Mouse (Mus musculus) forebrain, embryonic 12.5 days (tissue): ENCODE measurements at regions not wholly inside any gene's neighbourhood (a gene's known extent, or its start where the extent isn't known, plus 50 kb on each side); places are given as distances from the start of the nearest gene placed in this dataset.

Source experiments
- ATAC-seq: fragments of 200-750 bp; cut with Nextera tagmentation; 2 replicates; pipeline ENCODE4 v1.8.0; 2017; ENCODE audit warnings: moderate TSS enrichment; ENCODE audit not compliant: low FRiP score
- H3K27ac ChIP-seq: fragments of 300-500 bp; sonication (generic); 2 replicates; pipeline ENCODE4 v1.5.1; 2016; ENCODE audit warnings: mild to moderate bottlenecking
- H3K27me3 ChIP-seq: fragments of 300-500 bp; sonication (generic); 2 replicates; pipeline ENCODE4 v1.6.1; 2016; ENCODE audit warnings: mild to moderate bottlenecking
- H3K36me3 ChIP-seq: fragments of 300-500 bp; sonication (generic); replicated peaks from 2 replicates; pipeline ENCODE4 v1.6.1; 2016; ENCODE audit warnings: mild to moderate bottlenecking
- H3K4me1 ChIP-seq: fragments of 300-500 bp; sonication (generic); 2 replicates; pipeline ENCODE4 v1.6.1; 2016
- H3K4me2 ChIP-seq: fragments of 300-500 bp; sonication (generic); 2 replicates; pipeline ENCODE4 v1.6.1; 2016; ENCODE audit warnings: mild to moderate bottlenecking, moderate library complexity
- H3K4me3 ChIP-seq: fragments of 300-500 bp; sonication (generic); replicated peaks from 2 replicates; pipeline ENCODE4 v1.5.1; 2016; ENCODE audit warnings: mild to moderate bottlenecking
- H3K9ac ChIP-seq: fragments of 300-500 bp; sonication (generic); 2 replicates; pipeline ENCODE4 v1.6.1; 2016; ENCODE audit warnings: mild to moderate bottlenecking
- H3K9me3 ChIP-seq: fragments of 300-500 bp; sonication (generic); 2 replicates; pipeline ENCODE4 v1.6.1; 2016
- WGBS: fragments of 180-500 bp; shearing (Covaris S2); methylation state at CpG from one replicate; pipeline ENCODE4 v1.1.7; 2016; 5-methylcytosine and 5-hydroxymethylcytosine counted together

DNA sequence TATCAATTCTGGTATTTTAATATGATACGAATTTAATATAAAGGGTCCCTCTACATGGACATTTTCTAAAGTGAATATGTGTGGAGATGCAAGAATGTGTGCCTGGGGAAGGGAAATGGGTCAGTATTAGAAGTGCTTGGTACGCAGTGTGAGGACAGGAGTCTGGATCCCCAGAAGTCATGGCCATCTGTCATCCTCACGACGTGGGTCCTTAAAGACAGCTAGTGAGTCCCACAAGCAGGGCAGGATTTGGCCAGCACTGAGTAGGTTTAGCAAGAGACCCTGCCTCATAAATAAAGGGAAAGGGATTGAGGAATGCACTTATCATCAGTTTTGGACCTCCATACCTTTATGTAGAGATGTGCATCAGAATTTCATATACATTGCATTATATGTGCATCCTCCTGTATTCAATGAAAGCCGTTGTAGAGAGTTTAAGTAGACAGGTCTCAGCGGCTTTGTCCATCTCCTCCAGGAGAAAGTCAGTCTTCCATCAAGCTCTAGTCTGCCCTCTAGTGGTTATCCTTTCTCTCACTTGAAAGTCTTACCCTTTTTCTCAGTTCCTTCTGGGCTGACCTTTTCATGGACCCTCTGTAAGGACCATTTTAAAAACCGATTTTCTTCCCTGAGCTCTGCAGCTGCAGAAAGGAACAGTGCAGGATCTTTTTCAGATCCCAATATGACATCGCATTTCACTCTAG, 434.0 kb upstream of the Apob start:
- Histone ChIP-seq H3K9me3 (no peaks in the 10 kb centered on the region), H3K4me3 (no peak overlapping the region), H3K9ac (no peak overlapping the region), H3K36me3 (no peaks in the 10 kb centered on the region), H3K27ac (no peak overlapping the region), H3K4me2 (no peak overlapping the region), H3K4me1 (no peaks in the 10 kb centered on the region), H3K27me3 (no peaks in the 10 kb centered on the region)
- ATAC-seq, result no peak
- 50% methylated on average over 8 of the region's 8 CpGs for WGBS

DNA sequence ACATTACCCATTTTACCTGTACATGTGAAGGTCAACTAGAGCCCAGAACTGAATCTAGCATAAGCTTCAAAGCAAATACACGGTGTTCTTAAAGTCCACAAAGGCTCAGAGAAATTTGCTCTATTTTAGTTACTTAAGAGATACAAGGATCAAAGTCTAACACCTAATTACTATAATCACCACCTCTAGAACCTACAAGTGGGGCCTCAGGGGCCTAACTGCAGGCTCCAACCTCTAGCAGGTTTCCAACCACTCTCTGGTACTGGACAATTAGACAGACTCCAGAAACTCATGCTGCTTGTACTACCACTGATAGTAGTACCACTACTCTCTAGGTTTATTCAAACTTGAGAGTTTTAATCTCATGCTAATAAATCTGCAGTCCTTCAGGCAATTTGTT, 428.7 kb upstream of the Apob start:
- no peak overlapping the region for H3K4me2 ChIP-seq
- WGBS, result 87% methylated on average over 1 of the region's 1 CpGs

DNA sequence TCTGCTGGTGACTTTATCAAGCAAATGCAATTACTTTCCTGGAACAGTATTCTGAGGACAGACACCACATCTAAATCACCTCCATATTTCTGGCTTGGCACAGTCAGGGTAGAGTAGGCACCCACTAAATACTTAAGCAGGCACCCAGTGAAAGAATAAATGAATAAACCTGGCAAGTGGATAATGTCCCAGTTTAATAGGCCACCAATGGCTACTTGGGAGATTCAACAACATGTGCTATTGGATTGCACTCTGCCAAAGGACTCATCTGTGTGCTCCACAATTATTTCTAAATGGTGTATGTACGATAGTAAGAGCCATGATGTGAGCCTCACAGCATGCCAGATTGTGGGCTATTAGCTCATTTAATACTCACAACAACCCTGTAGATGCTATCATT, 417.2 kb upstream of the Apob start:
- Histone ChIP-seq H3K4me3 (no peak overlapping the region), H3K9me3 (no peaks in the 10 kb centered on the region), H3K36me3 (no peaks in the 10 kb centered on the region), H3K9ac (no peak overlapping the region), H3K4me1 (no peaks in the 10 kb centered on the region), H3K27me3 (no peaks in the 10 kb centered on the region), H3K4me2 (no peak overlapping the region), H3K27ac (no peak overlapping the region)
- WGBS, result 81% methylated on average over 1 of the region's 1 CpGs
- ATAC-seq, result no peak

More for the DNA sequence above, 428.7 kb upstream of the Apob start:
- H3K36me3 ChIP-seq, result no peaks in the 10 kb centered on the region
- H3K4me1 ChIP-seq, result no peaks in the 10 kb centered on the region
- no peaks in the 10 kb centered on the region for H3K27me3 ChIP-seq
- no peak for ATAC-seq
- H3K27ac ChIP-seq, result no peak overlapping the region
- no peak overlapping the region for H3K4me3 ChIP-seq
- no peaks in the 10 kb centered on the region for H3K9me3 ChIP-seq
- H3K9ac ChIP-seq, result no peak overlapping the region

DNA sequence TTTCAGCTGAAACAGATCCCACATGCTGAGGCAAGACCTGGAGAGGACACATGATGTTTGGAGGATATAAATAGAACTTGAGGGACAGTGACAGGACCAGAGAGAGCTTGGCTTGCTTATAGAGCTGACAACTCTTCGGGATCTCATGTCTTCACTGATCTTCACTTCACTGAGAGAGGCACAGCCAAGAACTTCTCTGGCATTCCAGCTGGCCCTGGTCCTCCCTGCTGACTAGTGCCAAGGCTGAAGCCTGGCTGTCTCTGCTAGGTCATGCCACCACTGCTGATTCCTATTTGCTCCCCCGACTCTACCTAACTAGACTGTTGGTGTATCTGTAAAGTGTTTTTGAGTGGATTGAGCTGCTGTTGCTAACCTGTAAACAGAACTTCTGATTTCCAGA, 401.4 kb upstream of the Apob start:
- H3K36me3 ChIP-seq, result no peaks in the 10 kb centered on the region
- ATAC-seq, result no peak
- 92% methylated on average over 2 of the region's 2 CpGs for WGBS
- H3K4me2 ChIP-seq, result no peak overlapping the region
- H3K9ac ChIP-seq, result no peak overlapping the region
- H3K4me3 ChIP-seq, result no peak overlapping the region
- no peaks in the 10 kb centered on the region for H3K9me3 ChIP-seq
- H3K4me1 ChIP-seq, result no peaks in the 10 kb centered on the region
- no peak overlapping the region for H3K27ac ChIP-seq
- no peaks in the 10 kb centered on the region for H3K27me3 ChIP-seq

DNA sequence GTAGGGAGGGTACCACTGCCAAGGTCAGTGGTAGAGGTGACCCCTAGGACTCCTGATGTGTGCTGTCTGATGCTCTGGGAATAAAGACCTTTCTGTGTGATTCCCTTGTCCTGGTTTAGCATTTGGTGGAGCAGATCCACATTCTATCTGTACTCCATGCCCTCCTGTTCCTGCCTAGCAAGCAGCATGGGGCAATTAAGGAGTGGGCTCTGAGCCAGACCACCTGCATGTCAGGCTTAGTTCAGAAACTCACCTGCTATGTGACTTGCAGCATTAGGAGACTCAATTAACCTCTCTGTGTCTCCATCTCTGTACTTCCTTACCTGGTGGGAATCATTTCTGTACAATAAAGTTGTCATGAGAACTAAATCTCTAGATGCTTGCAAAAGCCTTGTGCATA, 389.9 kb upstream of the Apob start:
- Histone ChIP-seq H3K4me2 (no peak overlapping the region), H3K4me3 (no peak overlapping the region)
- no peak for ATAC-seq

DNA sequence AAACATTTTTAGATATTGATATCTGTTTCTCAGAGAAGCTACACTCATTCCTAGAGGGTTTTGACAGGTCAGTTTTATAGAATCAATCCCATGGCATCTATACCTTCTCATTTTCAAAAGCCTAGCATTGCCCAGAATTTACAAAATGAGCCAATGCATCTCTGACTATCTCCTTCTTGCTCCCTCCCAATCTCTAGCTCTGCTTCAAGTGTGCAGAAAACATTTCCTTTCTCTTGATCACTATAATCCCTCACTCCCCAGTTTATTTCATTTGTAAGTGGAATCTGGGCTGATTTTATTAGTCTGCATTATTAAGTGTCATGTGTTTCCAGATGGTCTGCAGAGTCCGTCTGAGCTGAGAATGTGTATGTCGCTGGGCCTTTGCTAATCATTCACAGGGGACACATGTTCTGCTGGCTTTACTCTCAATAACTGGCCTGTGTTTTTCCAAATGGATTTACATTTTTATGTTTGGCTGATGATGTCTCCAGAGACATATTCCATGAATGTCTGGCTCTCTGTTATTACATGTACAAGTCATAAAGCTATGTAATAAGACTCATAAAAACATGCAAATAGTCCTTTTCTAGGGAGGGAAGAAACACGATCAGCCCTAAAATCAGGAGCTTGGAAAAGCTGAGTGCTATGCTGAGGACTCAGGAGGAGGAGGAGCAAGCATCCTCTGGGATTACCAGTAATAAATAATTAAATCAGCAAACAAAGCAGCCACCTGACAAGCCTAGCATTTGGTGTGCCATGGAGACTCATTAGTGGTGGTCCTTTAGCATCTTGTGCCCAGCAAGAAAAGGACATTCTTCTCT, 366.0 kb upstream of the Apob start:
- ATAC-seq, result no peak
- H3K27ac ChIP-seq, result no peak overlapping the region

More for the DNA sequence above, 389.9 kb upstream of the Apob start:
- H3K9me3 ChIP-seq, result no peaks in the 10 kb centered on the region
- no peaks in the 10 kb centered on the region for H3K4me1 ChIP-seq
- no peaks in the 10 kb centered on the region for H3K36me3 ChIP-seq
- no peaks in the 10 kb centered on the region for H3K27me3 ChIP-seq
- H3K9ac ChIP-seq, result no peak overlapping the region
- H3K27ac ChIP-seq, result no peak overlapping the region

DNA sequence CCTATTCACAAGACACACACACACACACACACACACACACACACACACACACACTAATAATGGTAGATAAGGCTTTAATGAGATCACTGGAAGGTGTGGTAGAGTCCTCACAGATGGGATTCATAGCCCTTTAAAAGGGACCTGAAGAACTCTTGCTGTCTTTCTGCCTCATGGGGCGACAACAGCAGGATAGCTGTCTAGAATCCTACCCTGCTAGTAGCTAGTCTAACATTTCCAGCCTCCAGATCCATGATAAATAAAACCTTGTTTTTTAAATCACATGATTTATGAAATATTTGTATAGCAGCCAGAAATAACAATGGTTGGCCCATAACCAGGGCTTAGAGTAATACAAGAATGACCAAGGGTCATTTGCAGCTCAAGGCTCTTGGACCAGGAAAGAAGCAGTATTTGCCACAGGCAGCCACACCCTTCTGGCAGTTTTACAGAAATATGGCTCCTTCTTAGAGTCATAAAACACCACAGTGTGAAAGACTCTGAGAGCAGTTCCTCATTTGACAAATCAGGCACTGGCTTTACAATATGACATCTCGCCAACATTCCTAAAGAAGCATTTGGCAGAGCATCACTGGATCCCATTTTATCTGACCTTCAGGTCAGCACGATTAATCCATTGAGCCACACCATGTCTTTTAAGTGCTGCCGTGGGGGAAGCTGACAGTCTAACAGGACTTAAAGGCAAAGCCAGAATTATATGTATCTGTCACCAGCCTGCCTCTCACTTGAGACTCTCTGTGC, 340.9 kb upstream of the Apob start:
- no peak for ATAC-seq
- no peak overlapping the region for H3K4me2 ChIP-seq
- H3K36me3 ChIP-seq, result no peaks in the 10 kb centered on the region
- peaks cover 2% of the 10 kb centered on the region; the same call in 1 of the 2 replicates for H3K4me1 ChIP-seq
- no peak overlapping the region for H3K27ac ChIP-seq
- H3K4me3 ChIP-seq, result no peak overlapping the region
- H3K9ac ChIP-seq, result no peak overlapping the region
- no peaks in the 10 kb centered on the region for H3K27me3 ChIP-seq
- 86% methylated on average over 4 of the region's 4 CpGs for WGBS
- no peaks in the 10 kb centered on the region for H3K9me3 ChIP-seq

More for the DNA sequence above, 366.0 kb upstream of the Apob start:
- Histone ChIP-seq H3K9ac (no peak overlapping the region), H3K9me3 (no peaks in the 10 kb centered on the region), H3K36me3 (no peaks in the 10 kb centered on the region), H3K27me3 (no peaks in the 10 kb centered on the region), H3K4me2 (no peak overlapping the region), H3K4me3 (no peak overlapping the region), H3K4me1 (no peaks in the 10 kb centered on the region)
- 70% methylated on average over 3 of the region's 3 CpGs for WGBS

DNA sequence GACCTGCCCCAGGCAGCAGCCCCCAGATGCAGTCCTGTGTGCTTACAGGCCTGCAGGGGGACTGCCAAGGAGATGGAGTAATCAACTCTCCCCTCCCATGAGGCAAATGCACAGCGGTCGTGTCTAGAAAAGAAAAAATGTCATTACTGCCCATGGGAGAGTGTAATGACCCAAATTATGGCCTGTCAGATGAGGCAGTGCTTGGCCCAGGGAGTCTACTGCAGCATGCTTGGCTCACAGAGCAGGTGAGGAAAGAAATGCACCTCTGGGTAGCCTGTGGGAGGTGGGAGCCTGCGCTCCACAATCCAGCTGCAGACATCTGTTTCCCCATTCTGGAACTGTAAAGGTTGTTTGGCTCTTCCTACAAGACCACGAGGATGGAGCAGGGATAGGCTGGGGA, 339.8 kb upstream of the Apob start:
- Histone ChIP-seq H3K9ac (no peak overlapping the region), H3K4me2 (no peak overlapping the region), H3K9me3 (no peaks in the 10 kb centered on the region), H3K36me3 (no peaks in the 10 kb centered on the region), H3K4me3 (no peak overlapping the region), H3K27me3 (no peaks in the 10 kb centered on the region), H3K4me1 (peaks cover 2% of the 10 kb centered on the region; the same call in 1 of the 2 replicates), H3K27ac (no peak overlapping the region)
- WGBS, result 81% methylated on average over 4 of the region's 4 CpGs
- peak; percentile 17; the same call in 1 of the 2 replicates for ATAC-seq

DNA sequence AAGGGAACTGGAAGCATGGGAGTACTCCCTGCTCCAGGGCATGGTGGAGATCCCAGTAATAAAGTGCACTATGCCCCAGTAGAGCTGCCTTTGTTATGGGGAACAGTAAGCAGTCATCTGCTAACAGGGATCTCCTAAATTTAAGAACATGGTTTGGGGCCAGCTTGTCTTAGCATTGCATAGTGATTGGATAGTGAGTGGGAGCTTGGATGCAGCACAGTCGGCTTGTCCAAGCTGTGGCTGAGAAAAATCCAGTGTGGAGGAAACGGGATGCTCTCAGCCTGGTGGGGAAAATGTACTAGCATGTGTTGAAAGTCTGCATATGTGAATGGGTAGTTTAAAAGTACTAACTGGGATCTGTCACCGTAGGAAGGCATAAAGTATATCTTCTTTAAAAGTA, 326.6 kb upstream of the Apob start:
- no peak overlapping the region for H3K27ac ChIP-seq
- ATAC-seq, result no peak
- 92% methylated on average over 3 of the region's 3 CpGs for WGBS
- H3K4me2 ChIP-seq, result no peak overlapping the region
- no peaks in the 10 kb centered on the region for H3K27me3 ChIP-seq
- no peaks in the 10 kb centered on the region for H3K4me1 ChIP-seq
- H3K4me3 ChIP-seq, result no peak overlapping the region
- H3K9me3 ChIP-seq, result no peaks in the 10 kb centered on the region
- H3K36me3 ChIP-seq, result no peaks in the 10 kb centered on the region
- no peak overlapping the region for H3K9ac ChIP-seq

DNA sequence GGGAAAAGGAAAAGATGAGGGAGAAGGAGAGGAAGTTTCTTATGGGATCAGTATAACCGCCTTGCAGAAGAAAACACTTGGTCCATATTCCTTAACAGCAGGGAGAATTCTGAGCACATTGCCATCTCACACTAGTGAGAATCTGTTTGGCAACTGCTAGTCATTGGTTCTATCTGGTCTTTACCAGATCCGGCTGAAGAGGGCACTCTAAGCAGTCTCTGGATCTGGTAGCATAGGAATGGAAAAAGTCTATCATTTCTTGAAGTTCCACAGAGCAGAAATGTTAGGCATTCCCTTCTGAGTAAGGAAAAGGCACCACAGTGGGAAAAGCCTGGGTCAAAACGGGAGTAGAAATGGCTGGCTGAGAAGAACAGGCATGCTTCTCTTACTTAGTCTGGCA, 315.4 kb upstream of the Apob start:
- Histone ChIP-seq H3K4me3 (no peak overlapping the region), H3K4me2 (no peak overlapping the region), H3K27me3 (no peaks in the 10 kb centered on the region), H3K9ac (no peak overlapping the region), H3K36me3 (no peaks in the 10 kb centered on the region), H3K4me1 (no peaks in the 10 kb centered on the region), H3K27ac (no peak overlapping the region), H3K9me3 (no peaks in the 10 kb centered on the region)
- 54% methylated on average over 3 of the region's 3 CpGs for WGBS
- no peak for ATAC-seq

DNA sequence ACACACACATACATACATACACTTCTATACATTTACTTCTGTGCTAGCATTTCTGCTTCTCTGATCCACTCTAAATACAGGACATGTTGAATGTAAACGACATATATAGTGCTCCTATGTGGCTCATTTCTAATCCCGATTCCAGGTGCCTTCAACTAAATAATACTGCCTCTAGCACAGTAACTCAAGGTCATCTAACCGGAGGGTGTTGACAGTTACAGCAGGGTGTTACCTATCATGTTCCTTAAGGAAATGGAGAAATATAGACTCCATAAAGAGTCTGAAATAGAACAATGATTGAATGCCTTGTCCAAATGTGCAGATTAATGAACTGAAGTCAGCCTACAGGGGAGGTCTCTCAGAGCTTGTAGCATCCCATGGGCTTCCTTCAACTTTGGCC, 307.3 kb upstream of the Apob start:
- no peaks in the 10 kb centered on the region for H3K4me1 ChIP-seq
- no peaks in the 10 kb centered on the region for H3K9me3 ChIP-seq
- H3K9ac ChIP-seq, result no peak overlapping the region
- H3K4me3 ChIP-seq, result no peak overlapping the region
- no peak for ATAC-seq
- H3K36me3 ChIP-seq, result no peaks in the 10 kb centered on the region
- no peak overlapping the region for H3K4me2 ChIP-seq
- WGBS, result 84% methylated on average over 3 of the region's 3 CpGs
- H3K27me3 ChIP-seq, result no peaks in the 10 kb centered on the region
- H3K27ac ChIP-seq, result no peak overlapping the region

DNA sequence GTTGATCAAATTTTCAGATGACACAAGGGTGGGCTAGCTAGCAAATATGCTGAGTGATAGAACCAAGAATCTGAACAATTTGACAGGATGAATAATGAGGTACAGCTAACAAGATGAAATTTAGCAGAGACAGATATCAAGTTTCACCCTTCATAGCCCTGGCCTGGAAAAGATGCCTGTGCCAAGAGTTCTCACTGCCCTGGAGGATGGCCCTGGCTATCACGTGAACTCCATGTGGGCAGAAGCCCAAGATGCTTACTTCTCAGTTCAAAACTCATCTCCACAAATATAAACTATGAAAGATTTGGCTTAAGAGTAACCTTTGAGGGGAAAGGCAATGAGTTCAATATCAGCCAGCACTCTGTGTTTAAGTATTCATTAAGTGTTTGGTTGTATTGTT, 306.9 kb upstream of the Apob start:
- H3K27ac ChIP-seq, result no peak overlapping the region
- no peak for ATAC-seq
- 82% methylated on average over 1 of the region's 1 CpGs for WGBS
- no peaks in the 10 kb centered on the region for H3K27me3 ChIP-seq
- no peaks in the 10 kb centered on the region for H3K36me3 ChIP-seq
- no peaks in the 10 kb centered on the region for H3K4me1 ChIP-seq
- H3K9me3 ChIP-seq, result no peaks in the 10 kb centered on the region
- no peak overlapping the region for H3K9ac ChIP-seq
- H3K4me2 ChIP-seq, result no peak overlapping the region
- H3K4me3 ChIP-seq, result no peak overlapping the region
